Mouse (Mus musculus): ENCODE results near the gene Tacr1.
A peak's percentile ranks its signal among the peaks of the same experiment; 100 is the strongest.

Tacr1 gene

GRCm38 (mm10) chr6:82525107-82525867 is 123.2 kb downstream of the Tacr1 start:
- DNase-seq (ENCODE audit: low spot score) = no peak

- no peak for DNase-seq (ENCODE audit: low spot score)
Observed at GRCm38 (mm10) chr6:82528631-82529030, 126.5 kb downstream of the Tacr1 start.

- no peak for DNase-seq (ENCODE audit: low spot score)
Observed at GRCm38 (mm10) chr6:82536641-82537040, 134.5 kb downstream of the Tacr1 start.

- peak; percentile 48 for DNase-seq (ENCODE audit: low spot score)
Observed at GRCm38 (mm10) chr6:82549270-82549669, 147.1 kb downstream of the Tacr1 start.

GRCm38 (mm10) chr6:82575445-82575844 is 173.3 kb downstream of the Tacr1 start:
- DNase-seq (ENCODE audit: low spot score) = no peak

GRCm38 (mm10) chr6:82585396-82585795 is 183.3 kb downstream of the Tacr1 start:
- DNase-seq (ENCODE audit: low spot score) = no peak

GRCm38 (mm10) chr6:82589387-82589786 is 187.3 kb downstream of the Tacr1 start:
- peak; percentile 17 for DNase-seq (ENCODE audit: low spot score)

GRCm38 (mm10) chr6:82595461-82596090 is 193.4 kb downstream of the Tacr1 start:
- DNase-seq (ENCODE audit: low spot score) = peak; percentile 1

- peak; percentile 35 for DNase-seq (ENCODE audit: low spot score)
Observed at GRCm38 (mm10) chr6:82603228-82603627, 201.1 kb downstream of the Tacr1 start.

GRCm38 (mm10) chr6:82603665-82604064 is 201.5 kb downstream of the Tacr1 start:
- peak; percentile 55 for DNase-seq (ENCODE audit: low spot score)

GRCm38 (mm10) chr6:82604791-82605190 is 202.7 kb downstream of the Tacr1 start:
- peak; percentile 30 for DNase-seq (ENCODE audit: low spot score)

- peak; percentile 15 for DNase-seq (ENCODE audit: low spot score)
Observed at GRCm38 (mm10) chr6:82608756-82609155, 206.6 kb downstream of the Tacr1 start.

GRCm38 (mm10) chr6:82609339-82609926 is 207.3 kb downstream of the Tacr1 start:
- DNase-seq (ENCODE audit: low spot score) = peak; percentile 9
